Mouse (Mus musculus) stomach, embryonic 14.5 days (tissue): ENCODE measurements around the gene Klhdc1. TPM values are rescaled to one million over a fixed set of nuclear protein-coding genes. Genes with fewer than 3 reads are reported as not detected.

Experiments used
- ATAC-seq: fragments of 200-750 bp; cut with Nextera tagmentation; 2 replicates; pipeline ENCODE4 v1.8.0; 2017; ENCODE audit warnings: low read depth, moderate TSS enrichment; ENCODE audit not compliant: insufficient number of reproducible peaks, insufficient read depth, low FRiP score
- H3K27ac ChIP-seq: fragments of 300-500 bp; sonication (generic); 2 replicates; pipeline ENCODE4 v1.5.1; 2014; ENCODE audit warnings: mild to moderate bottlenecking, low read length, moderate library complexity, mixed read lengths
- H3K27me3 ChIP-seq: fragments of 300-500 bp; sonication (generic); 2 replicates; pipeline ENCODE4 v1.6.1; 2014; ENCODE audit warnings: low read length, control low read depth, mixed read lengths; ENCODE audit not compliant: control insufficient read depth, insufficient read depth
- H3K36me3 ChIP-seq: fragments of 300-500 bp; sonication (generic); 2 replicates; pipeline ENCODE4 v1.6.1; 2014; ENCODE audit warnings: mild to moderate bottlenecking, control low read depth, low read length, moderate library complexity, mixed read lengths; ENCODE audit not compliant: control insufficient read depth, insufficient read depth
- H3K4me1 ChIP-seq: fragments of 300-500 bp; sonication (generic); 2 replicates; pipeline ENCODE4 v1.6.1; 2014; ENCODE audit warnings: low read length, control low read depth, mixed read lengths; ENCODE audit not compliant: control insufficient read depth, insufficient read depth
- H3K4me2 ChIP-seq: fragments of 300-500 bp; sonication (generic); replicated peaks from 2 replicates; pipeline ENCODE4 v1.6.1; 2014; ENCODE audit warnings: low read depth, low read length, control low read depth
- H3K4me3 ChIP-seq: fragments of 300-500 bp; sonication (generic); 2 replicates; pipeline ENCODE4 v1.5.1; 2014; ENCODE audit warnings: low read depth, low read length, control low read depth
- H3K9ac ChIP-seq: fragments of 300-500 bp; sonication (generic); replicated peaks from 2 replicates; pipeline ENCODE4 v1.6.1; 2014; ENCODE audit warnings: low read depth, mild to moderate bottlenecking, control low read depth, low read length, moderate library complexity, mixed read lengths
- H3K9me3 ChIP-seq: fragments of 300-500 bp; sonication (generic); 2 replicates; pipeline ENCODE4 v1.6.1; 2016; ENCODE audit warnings: low read depth, low read length, control low read depth; ENCODE audit not compliant: control insufficient read depth
- WGBS: fragments of 180-500 bp; shearing (Covaris S2); extraction: QIAGEN DNeasy Blood & Tissue Kit; methylation state at CpG from one replicate; pipeline ENCODE4 v1.1.7; 2014; 5-methylcytosine and 5-hydroxymethylcytosine counted together
- polyA plus RNA-seq: library from polyadenylated mRNA; unstranded; fragments of >200 nt; fragmentation: Nextera tagmentation; extraction: Ambion mirVana; gene quantifications from 2 replicates; pipeline ENCODE4 v1.2.1, GENCODE M21; 2014

Gene Klhdc1
- polyA plus RNA-seq, 1 experiment from 2014 or later: 7.8 TPM

GRCm38 (mm10) chr12:69304051-69304450, 63.1 kb downstream of the Klhdc1 start:
- Histone ChIP-seq H3K4me1 (0 out of 2 replicates have a peak, but pooled peaks cover 2% of the 10 kb centered on the region), H3K27ac (no peak overlapping the region), H3K4me2 (no peak overlapping the region), H3K9ac (no peak overlapping the region), H3K27me3 (no peaks in the 10 kb centered on the region), H3K4me3 (no peak overlapping the region), H3K9me3 (no peaks in the 10 kb centered on the region), H3K36me3 (peaks cover 70% of the 10 kb centered on the region)
- 94% methylated on average over 2 of the region's 2 CpGs for WGBS
- ATAC-seq: no peak

DNA sequence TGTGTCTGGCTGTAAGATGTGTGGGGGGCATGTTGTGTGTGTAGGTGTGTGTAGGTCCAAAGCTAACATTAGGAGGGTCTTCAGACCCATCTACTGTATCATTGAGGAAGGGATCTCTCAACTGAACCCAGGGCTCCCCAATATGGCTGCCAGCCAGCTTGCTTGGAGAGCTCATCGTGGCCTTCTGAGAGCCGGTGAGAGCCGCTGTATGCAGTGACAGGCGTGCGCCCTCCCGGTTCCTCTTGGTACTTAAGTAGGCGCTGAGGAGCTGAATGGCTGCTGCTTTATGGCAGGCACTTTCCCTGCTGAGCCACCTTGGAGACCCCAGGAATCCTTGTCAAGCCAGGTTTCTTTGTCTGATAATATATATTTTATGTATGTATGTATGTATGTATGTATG, 65.4 kb downstream of the Klhdc1 start:
- no peaks in the 10 kb centered on the region for H3K4me1 ChIP-seq
- no peaks in the 10 kb centered on the region for H3K9me3 ChIP-seq
- no peak overlapping the region for H3K9ac ChIP-seq
- H3K4me2 ChIP-seq: no peak overlapping the region
- H3K36me3 ChIP-seq: peaks cover 92% of the 10 kb centered on the region
- 91% methylated on average over 7 of the region's 7 CpGs for WGBS
- no peak for ATAC-seq
- H3K27ac ChIP-seq: no peak overlapping the region
- no peaks in the 10 kb centered on the region for H3K27me3 ChIP-seq
- H3K4me3 ChIP-seq: no peak overlapping the region

GRCm38 (mm10) chr12:69309659-69310058, 68.7 kb downstream of the Klhdc1 start:
- Histone ChIP-seq H3K4me2 (no peak overlapping the region), H3K4me3 (no peak overlapping the region), H3K4me1 (no peaks in the 10 kb centered on the region), H3K9ac (no peak overlapping the region), H3K9me3 (no peaks in the 10 kb centered on the region), H3K36me3 (peaks cover 87% of the 10 kb centered on the region), H3K27ac (no peak overlapping the region), H3K27me3 (no peaks in the 10 kb centered on the region)
- ATAC-seq: no peak
- WGBS: 94% methylated on average over 4 of the region's 4 CpGs

DNA sequence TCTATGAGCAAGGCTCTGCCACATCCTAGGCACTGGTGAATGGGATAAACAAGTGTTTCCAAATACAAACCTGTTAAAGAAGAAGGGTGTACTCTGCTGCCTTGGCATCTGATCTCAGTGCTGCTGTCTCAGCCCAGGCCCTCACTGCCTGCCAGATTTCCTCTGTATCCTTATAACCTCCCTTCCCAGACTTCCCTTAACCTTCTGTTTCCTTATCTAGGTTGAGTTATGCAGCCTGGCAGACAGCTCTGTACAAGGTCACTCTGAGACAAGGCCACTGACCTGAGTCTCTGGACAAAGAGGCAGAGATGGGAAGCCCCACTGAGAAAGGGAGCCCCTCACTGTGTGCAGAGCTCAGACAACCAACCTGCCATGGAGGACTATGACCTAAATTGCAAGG, 77.5 kb downstream of the Klhdc1 start:
- H3K27ac ChIP-seq: no peak overlapping the region
- H3K36me3 ChIP-seq: peaks cover 64% of the 10 kb centered on the region
- H3K4me1 ChIP-seq: no peaks in the 10 kb centered on the region
- H3K4me2 ChIP-seq: no peak overlapping the region
- H3K4me3 ChIP-seq: no peak overlapping the region
- H3K9ac ChIP-seq: no peak overlapping the region
- no peaks in the 10 kb centered on the region for H3K27me3 ChIP-seq
- no peaks in the 10 kb centered on the region for H3K9me3 ChIP-seq
- no peak for ATAC-seq

- Histone ChIP-seq H3K4me1 (no peaks in the 10 kb centered on the region), H3K27ac (no peak overlapping the region), H3K4me3 (no peak overlapping the region), H3K36me3 (peaks cover 40% of the 10 kb centered on the region), H3K27me3 (no peaks in the 10 kb centered on the region), H3K9ac (no peak overlapping the region), H3K4me2 (no peak overlapping the region), H3K9me3 (no peaks in the 10 kb centered on the region)
- WGBS: 88% methylated on average over 3 of the region's 3 CpGs
- no peak for ATAC-seq
Observed at GRCm38 (mm10) chr12:69331187-69331586, 90.2 kb downstream of the Klhdc1 start.

- Histone ChIP-seq H3K9me3 (no peaks in the 10 kb centered on the region), H3K4me2 (no peak overlapping the region), H3K4me3 (no peak overlapping the region), H3K27ac (no peak overlapping the region), H3K36me3 (peaks cover 45% of the 10 kb centered on the region), H3K4me1 (no peaks in the 10 kb centered on the region), H3K27me3 (no peaks in the 10 kb centered on the region), H3K9ac (no peak overlapping the region)
- no peak for ATAC-seq
- WGBS: 96% methylated on average over 1 of the region's 1 CpGs
Observed at GRCm38 (mm10) chr12:69332147-69332546, 91.2 kb downstream of the Klhdc1 start.

DNA sequence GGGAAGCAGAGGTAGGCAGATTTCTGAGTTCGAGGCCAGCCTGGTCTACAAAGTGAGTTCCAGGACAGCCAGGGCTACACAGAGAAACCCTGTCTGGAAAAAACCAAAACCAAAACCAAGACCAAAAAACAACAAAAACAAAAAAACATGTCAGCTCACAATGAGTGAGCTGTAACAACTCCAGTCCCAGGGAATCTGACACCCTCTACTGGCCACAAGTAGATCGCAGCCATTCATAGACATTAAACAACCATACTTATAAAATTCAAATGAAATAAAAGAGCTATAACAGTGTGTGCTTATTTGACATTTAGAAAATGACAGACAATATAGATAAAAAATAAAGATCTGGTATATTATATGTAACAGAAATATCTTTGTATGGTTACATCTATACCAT, 92.6 kb downstream of the Klhdc1 start:
- Histone ChIP-seq H3K4me3 (no peak overlapping the region), H3K27ac (no peak overlapping the region), H3K4me2 (no peak overlapping the region), H3K9me3 (no peaks in the 10 kb centered on the region), H3K9ac (no peak overlapping the region), H3K4me1 (no peaks in the 10 kb centered on the region), H3K27me3 (no peaks in the 10 kb centered on the region), H3K36me3 (peaks cover 43% of the 10 kb centered on the region)
- WGBS: 85% methylated on average over 2 of the region's 2 CpGs
- no peak for ATAC-seq

Other genes starting within 250 kb of the Klhdc1 start
- gene Rps29, start 82.0 kb upstream of the Klhdc1 start, polyA plus RNA-seq: 2,045 and 2,274 TPM in 2 replicates
- gene Lrr1, start 72.4 kb upstream of the Klhdc1 start, polyA plus RNA-seq: 21.7 and 23.1 TPM in 2 replicates
- gene Rpl36al, start 57.1 kb upstream of the Klhdc1 start, polyA plus RNA-seq: 629 and 653 TPM in 2 replicates
- gene Mgat2, start 57.0 kb upstream of the Klhdc1 start, polyA plus RNA-seq: 42.6 and 47.0 TPM in 2 replicates
- gene Gm49383, start 44.1 kb upstream of the Klhdc1 start, polyA plus RNA-seq: 24.3 and 29.6 TPM in 2 replicates
- gene Dnaaf2, start 42.7 kb upstream of the Klhdc1 start, polyA plus RNA-seq: 9.2 and 9.4 TPM in 2 replicates
- 24.5 and 27.1 TPM in 2 replicates for gene Gm49384, start 36.9 kb upstream of the Klhdc1 start, polyA plus RNA-seq
- 33.0 and 35.0 TPM in 2 replicates for gene Pole2, start 13.0 kb upstream of the Klhdc1 start, polyA plus RNA-seq
- gene Klhdc2, start 55.5 kb downstream of the Klhdc1 start, polyA plus RNA-seq: 122 and 124 TPM in 2 replicates
- 99.9 and 114 TPM in 2 replicates for gene Nemf, start 116.0 kb downstream of the Klhdc1 start, polyA plus RNA-seq
- gene Arf6, start 131.0 kb downstream of the Klhdc1 start, polyA plus RNA-seq: 57.1 and 63.8 TPM in 2 replicates
- 0.74 and 2.2 TPM in 2 replicates for gene Gm9887, start 131.3 kb downstream of the Klhdc1 start, polyA plus RNA-seq